Mouse (Mus musculus) adrenal gland, postnatal 4 days (tissue): ENCODE results near the gene Micu2. TPM values are rescaled to one million over a fixed set of nuclear protein-coding genes. Genes with fewer than 3 reads are reported as not detected.

Experiments
- DNase-seq, 2 experiments: peaks; one replicate each; pipeline ENCODE4 v3.0.0; 2021 to 2022; ENCODE audit warnings: low spot score in 2 of 2, mixed read lengths in 2 of 2
- long read RNA-seq, 2 experiments: library from polyadenylated mRNA; stranded (forward); transcript quantifications; one replicate each; pipeline ENCODE4 v2.0.0; 2021
- total RNA-seq, 2 experiments: library from RNA; stranded (reverse); gene quantifications; 2 replicates each; pipeline ENCODE4 v1.2.3; 2021

Gene Micu2
- total RNA-seq = 10 to 100 TPM; 76.3 to 78.2 TPM
- long read RNA-seq, experiment 1, transcript Micu2-201 (12 exons, 2,329 nt) = major isoform, 35 of 46 reads
- long read RNA-seq, experiment 1, partial matches to known transcripts = 4 of 46 reads
- long read RNA-seq, experiment 1, other reads (novel, unspliced or antisense) = 7 of 46 reads
- long read RNA-seq, experiment 2, transcript Micu2-201 (12 exons, 2,329 nt) = major isoform, 148 of 166 reads
- long read RNA-seq, experiment 2, partial matches to known transcripts = 7 of 166 reads
- long read RNA-seq, experiment 2, other reads (novel, unspliced or antisense) = 11 of 166 reads

DNA sequence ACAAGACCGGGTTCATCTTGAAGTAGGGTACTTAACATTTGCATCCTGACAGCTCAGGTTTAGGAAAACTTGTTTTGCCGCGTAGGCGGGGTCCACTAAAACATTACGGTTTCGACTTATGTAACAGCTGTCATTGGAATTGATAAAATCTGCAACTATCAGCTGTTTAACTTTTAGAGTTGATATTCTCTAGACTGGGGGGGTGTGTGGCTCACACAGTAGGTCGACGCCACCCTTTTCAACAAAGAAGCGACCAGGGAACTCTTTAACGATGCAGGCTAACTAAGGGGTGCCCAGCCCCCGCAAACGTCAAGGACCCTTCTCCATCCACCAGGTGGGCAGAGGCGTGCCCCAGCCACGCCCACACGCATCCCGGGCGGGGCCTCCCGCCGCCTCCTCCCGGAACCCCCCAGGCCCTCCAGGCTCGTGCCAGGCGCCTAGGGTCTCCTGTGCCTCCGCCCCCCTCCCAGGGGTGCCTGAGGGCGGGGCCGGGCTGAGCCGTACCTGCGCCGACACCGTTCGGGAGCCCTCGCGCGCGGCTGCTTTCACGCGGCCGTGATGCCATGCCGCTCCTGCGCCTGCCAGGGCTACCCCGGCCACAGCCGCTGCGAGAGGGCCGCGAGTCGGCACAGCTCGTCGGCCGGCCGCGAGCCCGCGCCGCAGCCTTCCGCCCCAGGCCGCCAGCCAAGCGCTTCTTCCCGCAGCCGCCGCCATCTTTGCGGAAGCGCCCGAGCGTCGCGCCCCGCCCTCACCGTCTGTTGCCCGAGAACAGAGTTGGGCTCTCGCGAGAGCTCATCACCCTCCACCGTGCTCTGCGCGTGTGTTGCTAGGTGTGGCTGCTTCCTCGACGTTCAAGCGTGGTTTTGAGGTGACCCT lies at the start of gene Micu2:
Gene Micu2 (minus strand): TSS at position 737 of the 876 bp plus-strand sequence.
- peak; percentile 40 to 66 for DNase-seq

DNA sequence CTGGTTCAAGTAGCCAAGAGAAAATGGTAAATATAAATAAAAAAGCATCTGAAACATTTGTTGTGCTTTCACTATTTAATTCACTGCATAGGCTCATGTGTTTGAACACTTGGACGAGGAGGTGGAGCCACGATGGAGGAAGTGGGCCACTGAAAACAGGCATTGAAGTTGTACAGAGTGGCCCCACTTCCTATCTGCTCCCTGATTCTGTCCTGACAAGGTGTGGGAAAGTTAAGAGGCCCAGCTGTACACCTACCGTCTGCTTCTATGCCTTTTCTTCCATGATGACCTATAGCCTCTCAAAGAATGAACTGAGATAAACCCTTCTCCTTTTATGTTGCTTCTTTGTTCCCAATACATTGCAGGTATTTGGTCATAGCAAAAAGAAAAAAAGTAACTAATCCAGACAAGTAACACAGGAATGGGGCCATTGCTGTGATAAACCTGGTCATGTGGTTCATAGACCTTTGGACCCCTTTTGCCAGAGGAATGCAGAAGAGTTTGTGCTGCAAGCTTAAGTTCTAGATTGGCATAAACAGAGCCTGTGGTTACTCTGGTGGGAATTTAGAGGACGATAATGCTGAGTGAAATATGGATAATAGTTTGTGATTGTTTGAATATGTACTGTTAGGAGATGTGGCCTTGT lies 47.7 kb upstream of the Micu2 start:
- DNase-seq = no peak

DNA sequence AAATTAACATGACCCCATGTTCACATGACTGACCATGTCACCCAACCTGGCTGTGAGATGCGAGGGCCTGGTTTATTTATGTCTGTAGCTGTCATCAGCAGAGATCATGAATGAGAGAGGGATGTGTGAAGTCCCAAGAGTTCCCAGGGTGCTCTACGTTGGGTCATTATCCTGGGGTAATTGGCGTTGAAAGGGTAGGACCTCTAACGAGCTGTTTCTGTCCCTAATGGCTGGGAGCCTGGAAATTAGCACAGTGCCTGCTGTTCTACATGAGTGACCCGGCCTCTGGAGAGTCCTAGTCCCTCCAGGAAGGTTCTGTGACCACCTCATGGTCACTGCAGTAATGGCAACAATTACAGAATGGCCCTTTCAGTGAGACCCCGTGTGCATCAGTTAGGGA lies 37.1 kb upstream of the Micu2 start:
- DNase-seq = no peak

DNA sequence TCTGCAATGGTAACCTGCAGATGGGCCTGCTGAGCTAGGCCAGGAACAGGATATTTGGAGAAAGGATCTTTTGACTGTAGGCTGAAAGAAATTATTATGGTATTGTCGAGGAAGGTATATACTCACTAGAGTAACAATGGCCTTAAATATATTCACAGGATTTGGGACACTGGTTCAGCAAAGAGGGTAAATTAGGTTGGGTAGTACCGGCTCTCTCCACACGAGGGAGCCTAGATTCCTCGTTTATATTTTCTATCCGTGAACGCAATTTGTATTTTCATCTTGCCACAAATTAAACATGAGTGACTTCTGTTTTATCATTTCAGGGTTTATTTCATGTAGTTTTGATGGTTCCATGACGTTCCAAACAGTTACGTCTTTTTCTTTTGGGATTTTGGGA lies 35.5 kb upstream of the Micu2 start:
- no peak for DNase-seq

DNA sequence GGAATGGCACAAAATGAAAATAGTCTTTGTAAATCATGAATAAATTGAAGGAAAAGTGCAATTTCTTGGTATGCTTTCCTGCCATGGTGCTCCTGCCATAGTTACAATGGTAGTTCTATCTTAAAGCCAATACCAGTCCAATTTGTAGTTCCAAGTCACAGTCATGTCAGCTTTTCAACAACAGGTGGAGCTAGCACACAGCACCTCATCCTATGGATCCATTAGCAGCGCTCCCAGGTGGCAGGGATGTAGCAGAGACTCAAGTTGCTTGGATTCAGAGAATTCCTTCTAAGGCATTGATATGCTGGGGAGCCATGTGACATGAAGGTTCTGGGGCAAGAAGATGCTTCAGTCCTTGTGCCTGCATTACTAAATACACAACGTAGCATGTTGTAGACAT lies 19.8 kb upstream of the Micu2 start:
- DNase-seq = no peak

DNA sequence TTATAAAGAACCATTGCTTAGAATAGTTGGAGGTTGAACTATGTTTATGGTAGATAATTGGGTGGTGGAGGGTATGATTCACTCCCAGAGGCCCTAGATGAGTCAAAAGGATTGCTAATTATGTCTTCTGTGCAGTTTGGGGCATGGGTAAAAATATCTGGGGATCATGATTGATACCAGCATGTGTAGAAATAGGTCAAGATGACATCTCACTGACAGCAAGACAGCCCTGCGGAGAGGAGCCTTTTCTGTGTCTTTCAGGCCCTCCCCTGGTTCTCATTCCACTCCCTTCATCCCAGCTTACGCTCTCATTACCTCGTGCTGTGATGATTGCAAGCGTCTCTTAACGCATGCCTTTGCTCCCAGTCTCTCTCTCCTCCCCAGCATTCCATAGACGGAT lies 4.8 kb upstream of the Micu2 start:
- no peak for DNase-seq

DNA sequence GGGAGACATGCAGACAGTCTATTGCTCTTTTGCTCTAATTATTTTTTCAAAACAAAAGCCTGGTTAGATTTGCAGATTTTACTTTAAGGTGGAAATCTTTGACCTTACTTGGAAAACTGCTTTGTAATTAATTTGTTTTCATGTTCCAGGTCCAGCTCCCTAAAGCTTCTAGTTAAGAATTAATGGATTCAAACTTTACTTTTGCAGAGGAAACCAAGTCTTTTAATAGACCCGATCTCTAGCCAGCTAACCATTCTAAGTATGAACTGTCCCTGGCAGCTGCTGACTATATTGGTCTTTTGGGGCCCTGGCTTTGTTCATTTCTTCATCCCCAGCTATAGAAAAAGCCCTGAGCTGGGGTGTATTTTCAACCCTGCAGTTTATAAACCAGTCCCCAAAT lies 3.1 kb upstream of the Micu2 start:
- DNase-seq = no peak

DNA sequence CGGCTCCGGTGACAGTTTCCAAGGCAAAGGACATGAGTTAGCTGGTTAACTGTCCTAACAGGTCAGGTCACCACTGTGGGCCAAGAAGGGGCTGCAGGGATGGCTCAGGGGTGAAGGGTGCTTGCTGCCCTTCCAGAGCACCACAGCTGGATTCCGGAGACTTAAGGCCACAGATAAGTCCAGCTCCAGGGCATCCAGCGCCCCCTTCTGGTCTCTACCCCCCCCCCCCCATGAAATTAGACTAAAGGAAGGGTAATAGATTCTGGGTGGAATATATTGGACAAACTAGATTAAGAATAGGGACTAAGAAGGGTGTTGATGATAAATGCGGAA lies 306 bp upstream of the Micu2 start:
- DNase-seq = no peak

DNA sequence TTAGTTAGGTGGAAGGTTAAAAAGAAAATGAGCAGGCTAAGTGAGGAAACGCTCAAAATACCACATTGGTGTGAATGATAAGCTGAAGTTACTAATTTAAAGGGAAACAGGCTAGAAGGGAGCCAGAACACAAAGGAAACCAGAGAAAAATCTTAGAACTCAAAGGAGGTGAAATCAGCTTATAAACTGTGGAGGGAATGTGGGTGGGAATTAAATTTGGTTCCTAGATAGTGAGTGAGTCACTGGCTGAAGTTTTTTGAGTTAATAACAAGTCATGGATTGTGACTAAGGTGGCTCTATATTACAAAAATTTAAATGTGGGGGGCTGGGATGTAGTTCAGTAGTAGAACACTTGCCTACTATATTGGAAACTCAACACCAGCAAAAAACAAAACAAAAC lies 1.6 kb downstream of the Micu2 start:
- DNase-seq = no peak

DNA sequence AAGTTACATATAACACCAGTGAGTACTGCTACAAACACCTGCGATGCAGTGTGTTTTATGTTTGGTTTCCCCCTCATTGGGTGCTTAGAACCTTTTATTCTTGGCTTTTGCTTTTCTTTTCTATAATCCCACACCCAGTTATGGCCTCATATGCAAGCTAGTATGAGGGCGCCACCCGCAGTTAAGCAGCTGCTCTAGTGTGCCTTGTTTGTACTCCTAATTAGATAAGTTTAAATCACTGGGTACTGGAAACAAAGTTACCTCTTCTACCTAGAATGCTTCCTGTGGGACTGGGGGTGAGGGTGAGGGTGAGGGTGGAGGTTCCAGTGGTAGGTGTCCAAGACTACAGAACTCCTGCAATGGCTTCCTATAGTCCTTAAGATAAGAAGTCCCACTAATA lies 2.9 kb downstream of the Micu2 start:
- DNase-seq = no peak

DNA sequence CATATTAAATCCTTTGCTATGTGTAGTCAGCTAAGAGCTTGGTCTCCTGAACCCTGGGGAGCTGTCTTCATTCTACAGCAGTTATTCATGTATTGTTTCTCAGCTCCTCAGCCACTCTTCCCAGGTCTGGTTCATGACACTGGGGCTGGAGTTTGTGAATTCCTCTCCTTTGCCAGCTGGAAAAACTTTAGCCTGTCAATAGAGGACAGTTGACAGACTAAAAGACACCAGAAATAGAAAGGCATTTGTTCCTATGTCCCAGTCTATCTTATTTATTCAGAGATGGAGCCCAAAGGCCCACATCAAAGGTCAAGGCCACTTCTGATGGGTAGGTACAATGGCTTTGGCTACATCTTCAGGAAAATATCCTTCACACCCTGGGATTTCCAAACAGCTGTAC lies 7.3 kb downstream of the Micu2 start:
- no peak for DNase-seq

DNA sequence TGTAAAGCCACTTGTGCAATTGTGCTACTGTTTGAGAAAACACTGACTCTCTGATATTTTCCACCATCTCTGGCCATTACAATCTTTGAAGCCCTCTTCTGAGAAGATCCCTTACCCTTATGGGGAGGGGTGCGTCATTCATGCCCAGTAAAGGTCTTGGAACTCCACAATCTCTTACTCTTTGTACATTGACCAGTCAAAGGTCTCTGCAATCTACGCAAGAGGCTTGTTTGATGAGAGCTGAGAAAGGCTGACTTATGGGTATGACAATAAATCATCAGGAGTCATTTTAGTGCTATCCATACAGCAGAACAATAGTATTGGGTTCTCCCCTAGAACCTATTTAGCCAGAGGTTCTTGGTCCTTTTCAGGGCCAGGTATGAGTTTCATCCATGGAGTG lies 9.9 kb downstream of the Micu2 start:
- DNase-seq = no peak

DNA sequence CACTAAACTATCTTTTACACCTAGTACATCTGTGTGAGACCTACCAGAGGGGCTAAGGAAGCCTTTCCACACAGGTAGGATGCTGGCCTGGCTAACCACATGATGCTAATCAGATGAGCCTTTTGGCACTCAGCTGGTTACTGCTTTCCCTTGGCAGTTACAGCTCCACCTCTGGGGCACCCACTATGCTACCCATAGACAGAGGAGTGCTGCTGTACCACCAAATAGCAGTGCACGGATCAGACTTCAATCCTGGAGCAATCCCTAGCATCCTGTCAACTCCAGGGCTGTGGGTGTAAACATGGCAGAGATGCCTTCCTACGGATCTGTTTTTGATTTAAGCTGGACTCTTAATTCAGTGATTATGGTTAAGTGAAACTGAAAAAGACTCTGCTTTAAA lies 13.3 kb downstream of the Micu2 start:
- DNase-seq = no peak

DNA sequence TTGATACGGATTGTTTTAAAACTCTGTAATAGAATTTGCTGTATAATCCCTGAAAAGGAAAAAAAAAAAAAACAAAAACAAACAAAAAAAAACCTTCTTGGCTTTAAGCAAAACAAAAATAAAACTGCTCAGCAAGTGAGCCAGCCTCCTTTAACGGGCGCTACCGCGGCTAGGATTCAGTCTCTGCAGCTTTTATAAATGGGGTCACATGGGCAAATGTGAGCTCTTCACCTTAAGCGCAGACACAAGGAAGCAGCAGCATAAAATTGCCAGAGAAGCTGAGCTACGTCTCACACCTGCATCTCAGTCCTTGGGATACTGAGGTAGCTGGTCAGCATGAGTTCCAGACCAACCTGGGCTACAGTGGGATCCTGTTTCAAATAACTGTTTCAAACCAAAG lies 16.6 kb downstream of the Micu2 start:
- DNase-seq = no peak

DNA sequence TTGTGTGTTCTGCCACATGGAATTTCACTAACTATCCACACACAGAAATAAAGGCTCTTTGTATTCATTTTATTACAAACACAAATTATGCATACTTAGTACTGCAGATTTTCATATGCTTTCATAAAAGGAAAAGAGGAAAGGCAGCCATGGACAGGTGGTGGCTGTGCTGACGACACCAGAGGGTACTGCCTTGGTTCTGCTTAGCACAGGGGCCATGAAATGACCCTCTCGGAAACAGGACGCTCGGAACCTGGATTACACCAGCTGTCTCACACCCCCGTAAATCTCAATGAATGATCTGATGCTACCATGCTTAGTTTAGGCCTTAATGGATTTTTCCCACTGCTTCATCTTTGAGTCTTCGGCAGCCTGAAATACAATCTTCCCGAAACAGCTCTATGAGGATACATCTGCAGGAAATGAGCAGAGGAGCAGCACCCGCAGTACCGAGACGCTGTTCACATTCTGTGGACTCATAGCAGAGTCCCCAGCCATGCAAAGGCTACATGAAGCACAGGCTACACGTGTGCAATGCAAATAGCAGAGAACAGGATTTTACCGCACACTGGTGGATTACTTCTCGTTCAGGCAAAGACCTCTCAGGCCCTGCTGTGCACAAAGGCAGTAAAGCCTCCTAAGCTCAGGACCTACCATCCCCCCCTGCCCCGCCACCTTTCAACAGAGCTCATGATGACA lies 17.2 kb downstream of the Micu2 start:
- no peak for DNase-seq

DNA sequence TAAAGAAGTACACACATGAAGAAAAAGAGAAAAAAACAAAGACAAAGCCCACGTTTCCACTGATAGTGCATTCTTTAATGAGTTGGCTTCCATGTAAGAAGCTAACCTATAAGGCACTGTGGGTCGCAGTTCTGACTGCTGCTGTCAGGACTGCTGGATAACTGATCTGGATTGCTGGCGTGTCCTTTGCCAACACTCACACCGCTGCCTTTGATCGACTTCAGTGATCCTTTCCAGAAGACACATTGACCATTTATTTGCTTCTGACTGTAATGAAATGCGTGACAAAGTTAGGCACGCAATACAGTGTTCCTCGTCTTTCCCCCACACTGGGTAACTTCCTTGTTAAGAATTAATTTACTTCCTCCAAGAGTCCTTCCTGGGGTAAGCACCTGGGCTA lies 18.3 kb downstream of the Micu2 start:
- DNase-seq = no peak

DNA sequence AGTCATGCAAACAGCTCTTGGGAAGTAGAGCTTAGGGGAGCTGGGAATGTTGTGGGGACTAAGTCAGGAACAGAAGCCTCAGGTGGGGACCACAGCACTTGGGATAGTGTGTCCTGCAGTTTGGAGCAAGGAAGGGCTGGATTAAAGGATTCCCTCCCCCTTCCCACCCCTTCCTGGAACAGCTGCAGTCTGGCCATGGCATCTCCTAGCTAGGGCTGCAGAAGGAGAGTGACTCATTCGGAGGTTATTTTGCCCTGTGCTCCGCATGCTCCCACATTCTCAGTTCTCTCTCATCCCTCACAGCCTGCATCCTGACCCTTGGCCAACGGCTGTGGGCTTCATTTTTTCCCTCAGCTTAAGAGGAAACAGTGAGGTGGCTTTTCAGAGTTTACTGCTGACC lies 18.9 kb downstream of the Micu2 start:
- no peak for DNase-seq

DNA sequence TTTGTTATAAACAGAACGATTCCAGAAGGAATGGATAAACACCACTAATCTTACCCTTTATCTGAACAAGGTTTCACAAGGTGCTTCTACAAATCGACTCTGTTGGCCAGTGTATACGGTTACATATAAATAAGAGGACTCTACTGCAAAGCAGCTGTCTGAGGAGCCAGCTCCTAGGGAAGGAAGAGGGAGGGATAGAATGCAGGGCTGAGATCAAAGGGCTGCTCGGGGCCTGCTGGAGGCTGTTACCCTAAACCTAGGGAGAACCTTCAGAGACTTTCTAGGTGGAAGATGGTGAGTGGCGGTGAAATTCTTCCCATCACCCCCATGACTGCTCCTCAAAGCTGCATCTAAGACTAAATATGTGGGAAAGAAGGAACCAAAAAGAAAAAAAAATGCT lies 20.9 kb downstream of the Micu2 start:
- no peak for DNase-seq

DNA sequence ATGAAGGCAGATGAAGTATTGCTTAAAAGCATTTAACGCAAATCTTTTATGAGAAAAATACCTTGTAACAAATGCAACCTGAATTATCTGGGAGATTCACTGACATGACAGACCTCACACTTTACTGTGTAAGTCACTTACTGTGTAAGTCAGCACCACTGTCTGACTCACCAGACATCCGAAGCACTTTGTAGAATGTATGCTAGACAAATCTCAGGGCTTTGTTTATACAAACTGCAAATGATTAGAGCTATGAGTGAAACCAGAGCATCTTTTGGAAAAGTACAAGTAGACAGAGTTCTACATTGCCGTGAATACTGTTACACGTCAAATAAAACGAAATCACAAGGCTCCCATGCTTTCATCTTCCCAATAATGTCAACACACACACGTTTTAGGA lies 23.4 kb downstream of the Micu2 start:
- no peak for DNase-seq

DNA sequence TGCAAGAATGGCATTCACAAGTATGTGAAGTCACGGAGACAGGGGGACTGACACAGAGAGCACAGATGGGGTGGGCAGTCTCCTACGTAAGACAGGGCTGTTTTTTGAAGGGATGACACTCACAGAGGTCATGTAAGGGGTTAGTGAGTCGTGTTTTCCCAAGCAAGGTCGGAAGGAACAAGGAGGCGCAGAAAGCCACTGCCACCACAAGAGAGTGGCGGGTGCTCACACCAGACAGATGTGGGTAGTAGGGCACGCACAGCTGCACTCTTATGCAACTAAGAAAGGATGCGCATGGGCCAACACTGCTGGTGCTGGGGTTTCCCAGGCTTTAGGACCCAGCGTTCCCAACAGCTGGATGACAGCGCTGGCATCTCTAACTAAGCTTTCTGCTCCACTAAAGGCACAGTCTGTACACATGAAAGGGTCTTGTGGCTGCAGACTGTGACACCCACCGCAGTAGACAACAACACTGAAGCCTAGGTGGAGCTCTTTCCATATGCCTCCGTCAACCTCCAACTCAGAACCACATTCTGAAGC lies 27.0 kb downstream of the Micu2 start:
- no peak for DNase-seq

DNA sequence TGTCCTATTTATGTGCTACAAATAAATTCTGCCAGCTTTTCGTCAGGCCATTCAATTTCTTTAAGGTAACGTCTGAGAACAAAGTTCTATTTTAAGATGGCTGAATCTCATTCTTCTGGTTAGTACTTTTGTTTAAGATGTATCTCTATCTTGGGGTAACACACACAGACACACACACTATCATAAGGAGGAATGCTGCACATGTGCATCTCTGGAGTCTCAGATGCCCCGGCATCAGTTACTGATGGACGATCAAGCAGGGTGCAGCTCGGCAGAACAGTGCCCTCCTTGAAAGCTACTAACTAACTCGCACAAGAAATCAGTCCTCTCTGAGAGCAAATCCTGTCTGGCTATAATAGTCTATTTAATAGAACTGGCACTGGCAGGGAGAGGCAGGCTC lies 30.2 kb downstream of the Micu2 start:
- DNase-seq = no peak
